Mouse (Mus musculus) MEL (cell line): ENCODE data around the gene Rab14. TPM values are rescaled to one million over a fixed set of nuclear protein-coding genes. Genes with fewer than 3 reads are reported as not detected.

ENCODE experiments used
- DNase-seq: peaks from one replicate; pipeline ENCODE4 v3.0.0; 2011; ENCODE audit warnings: low read depth, low spot score
- H3K27ac ChIP-seq: 2 replicates; pipeline ENCODE4 v1.5.1; 2012; ENCODE audit warnings: low read depth, mild to moderate bottlenecking, control low read depth, low read length, moderate library complexity; ENCODE audit not compliant: control insufficient read depth
- H3K27me3 ChIP-seq, 2 experiments: fragments of 150-350 bp in 1 of 2; sonication (generic) in 1 of 2; 2 replicates each; pipeline ENCODE4 v1.6.1; 2012; ENCODE audit warnings: low read length in 2 of 2, mild to moderate bottlenecking in 2 of 2, improper control_type of control experiment in 1 of 2, moderate library complexity in 1 of 2; ENCODE audit not compliant: insufficient read depth in 2 of 2, control insufficient read depth in 1 of 2
- H3K36me3 ChIP-seq, 2 experiments: 2 replicates each; pipeline ENCODE4 v1.6.1; 2012 to 2014; ENCODE audit warnings: low read length in 2 of 2, improper control_type of control experiment in 1 of 2, inconsistent platforms in 1 of 2, mild to moderate bottlenecking in 1 of 2; ENCODE audit not compliant: insufficient read depth in 2 of 2, control insufficient read depth in 1 of 2
- H3K4me1 ChIP-seq, 2 experiments: fragments of 150-350 bp in 1 of 2; sonication (generic) in 1 of 2; 2 replicates each; pipeline ENCODE4 v1.6.1; 2012; ENCODE audit warnings: low read length in 2 of 2, improper control_type of control experiment in 1 of 2, mild to moderate bottlenecking in 1 of 2; ENCODE audit not compliant: insufficient read depth in 2 of 2, control insufficient read depth in 1 of 2
- H3K4me3 ChIP-seq, 2 experiments: fragments of 150-350 bp in 1 of 2; sonication (generic) in 1 of 2; 2 replicates each; pipeline ENCODE4 v1.5.1; 2012; ENCODE audit warnings: low read depth in 2 of 2, low read length in 2 of 2, mild to moderate bottlenecking in 2 of 2, moderate library complexity in 2 of 2, control low read depth in 1 of 2, improper control_type of control experiment in 1 of 2; ENCODE audit not compliant: control insufficient read depth in 1 of 2, insufficient read depth in 1 of 2
- H3K79me2 ChIP-seq: 2 replicates; pipeline ENCODE4 v1.6.1; 2012; ENCODE audit warnings: mild to moderate bottlenecking, low read length, moderate library complexity; ENCODE audit not compliant: control insufficient read depth, poor library complexity, insufficient read depth
- H3K9ac ChIP-seq: 2 replicates; pipeline ENCODE4 v1.6.1; 2012; ENCODE audit warnings: low read depth, mild to moderate bottlenecking, control low read depth, low read length, moderate library complexity; ENCODE audit not compliant: control insufficient read depth, poor library complexity, severe bottlenecking
- H3K9me3 ChIP-seq: fragments of 150-350 bp; sonication (generic); replicated peaks from 2 replicates; pipeline ENCODE4 v1.6.1; 2012; ENCODE audit warnings: mild to moderate bottlenecking, low read length, improper control_type of control experiment, moderate library complexity; ENCODE audit not compliant: insufficient read depth
- BHLHE40 ChIP-seq: IDR thresholded peaks from 2 replicates; pipeline ENCODE4 v1.6.1; 2012; ENCODE audit warnings: low read depth, mild to moderate bottlenecking, inconsistent platforms, low read length, improper control_type of control experiment, borderline replicate concordance
- CTCF ChIP-seq, 3 experiments: IDR thresholded peaks in 2 of 3; conservative IDR thresholded peaks in 1 of 3; 2 replicates each; pipeline ENCODE4 v1.5.1; 2011 to 2012; ENCODE audit warnings: low read length in 3 of 3, low read depth in 2 of 3, mild to moderate bottlenecking in 2 of 3, improper control_type of control experiment in 1 of 3, inconsistent platforms in 1 of 3, mixed read lengths in 1 of 3, moderate library complexity in 1 of 3; ENCODE audit not compliant: control insufficient read depth in 1 of 3, insufficient read depth in 1 of 3, poor library complexity in 1 of 3, severe bottlenecking in 1 of 3
- E2F4 ChIP-seq: IDR thresholded peaks from 2 replicates; pipeline ENCODE4 v1.6.1; 2011; ENCODE audit warnings: low read depth, low read length, improper control_type of control experiment, borderline replicate concordance
- ELF1 ChIP-seq: IDR thresholded peaks from 2 replicates; pipeline ENCODE4 v1.6.1; 2014; ENCODE audit warnings: low read depth, mild to moderate bottlenecking, inconsistent platforms, low read length, improper control_type of control experiment, moderate library complexity
- HCFC1 ChIP-seq: IDR thresholded peaks from 2 replicates; pipeline ENCODE4 v1.6.1; 2012; ENCODE audit warnings: low read depth, mild to moderate bottlenecking, inconsistent platforms, low read length, improper control_type of control experiment, moderate library complexity
- KAT2A ChIP-seq: conservative IDR thresholded peaks from 2 replicates; pipeline ENCODE4 v1.6.1; 2012; ENCODE audit warnings: low read depth, low read length, improper control_type of control experiment, inconsistent platforms
- MAFK ChIP-seq: IDR thresholded peaks from 2 replicates; pipeline ENCODE4 v1.6.1; 2011; ENCODE audit warnings: low read depth, mild to moderate bottlenecking, low read length, improper control_type of control experiment, borderline replicate concordance
- MAZ ChIP-seq: IDR thresholded peaks from 2 replicates; pipeline ENCODE4 v1.6.1; 2012; ENCODE audit warnings: low read depth, mild to moderate bottlenecking, inconsistent platforms, low read length, improper control_type of control experiment
- MEF2A ChIP-seq: IDR thresholded peaks from 2 replicates; pipeline ENCODE4 v1.6.1; 2014; ENCODE audit warnings: low read depth, mild to moderate bottlenecking, inconsistent platforms, low read length, improper control_type of control experiment; ENCODE audit not compliant: poor library complexity, insufficient replicate concordance, severe bottlenecking; ENCODE audit errors: extremely low read depth
- MXI1 ChIP-seq: IDR thresholded peaks from 2 replicates; pipeline ENCODE4 v1.6.1; 2011; ENCODE audit warnings: mild to moderate bottlenecking, low read depth, low read length, improper control_type of control experiment
- MYB ChIP-seq: IDR thresholded peaks from 2 replicates; pipeline ENCODE4 v1.6.1; 2011; ENCODE audit warnings: mild to moderate bottlenecking, low read depth, low read length, improper control_type of control experiment
- MYC ChIP-seq: IDR thresholded peaks from 2 replicates; pipeline ENCODE4 v1.6.1; 2011; ENCODE audit warnings: low read depth, mild to moderate bottlenecking, low read length, improper control_type of control experiment, moderate library complexity
- NRF1 ChIP-seq: IDR thresholded peaks from 2 replicates; pipeline ENCODE4 v1.6.1; 2014; ENCODE audit warnings: low read depth, mild to moderate bottlenecking, inconsistent platforms, low read length, improper control_type of control experiment, moderate library complexity; ENCODE audit not compliant: poor library complexity, insufficient read depth, severe bottlenecking
- SIN3A ChIP-seq: IDR thresholded peaks from 2 replicates; pipeline ENCODE4 v1.6.1; 2012; ENCODE audit warnings: low read length, improper control_type of control experiment, inconsistent platforms
- SMC3 ChIP-seq: IDR thresholded peaks from 2 replicates; pipeline ENCODE4 v1.6.1; 2011; ENCODE audit warnings: low read depth, low read length, improper control_type of control experiment
- TAL1 ChIP-seq: IDR thresholded peaks from 2 replicates; pipeline ENCODE4 v1.6.1; 2012; ENCODE audit warnings: mild to moderate bottlenecking, inconsistent platforms, low read length, moderate library complexity, mixed read lengths
- TBP ChIP-seq: IDR thresholded peaks from 2 replicates; pipeline ENCODE4 v1.8.0; 2011; ENCODE audit warnings: low read depth, low read length, improper control_type of control experiment
- USF1 ChIP-seq: IDR thresholded peaks from 2 replicates; pipeline ENCODE4 v1.6.1; 2014; ENCODE audit warnings: low read depth, mild to moderate bottlenecking, inconsistent platforms, low read length, improper control_type of control experiment, moderate library complexity
- USF2 ChIP-seq, 2 experiments: IDR thresholded peaks; 2 replicates each; pipeline ENCODE4 v1.6.1; 2011 to 2012; ENCODE audit warnings: improper control_type of control experiment in 2 of 2, low read length in 2 of 2, borderline replicate concordance in 1 of 2, inconsistent platforms in 1 of 2, low read depth in 1 of 2, mild to moderate bottlenecking in 1 of 2; ENCODE audit not compliant: insufficient read depth in 1 of 2
- ZKSCAN1 ChIP-seq: IDR thresholded peaks from 2 replicates; pipeline ENCODE4 v1.6.1; 2012; ENCODE audit warnings: low read depth, mild to moderate bottlenecking, inconsistent platforms, low read length, improper control_type of control experiment, moderate library complexity
- ZMIZ1 ChIP-seq: IDR thresholded peaks from 2 replicates; pipeline ENCODE4 v1.6.1; 2012; ENCODE audit warnings: low read depth, mild to moderate bottlenecking, inconsistent platforms, low read length, improper control_type of control experiment, moderate library complexity
- polyA plus RNA-seq, 2 experiments: library from polyadenylated mRNA; stranded (reverse) in 1 of 2; unstranded in 1 of 2; fragments of >175 nt in 1 of 2; fragments of >200 nt in 1 of 2; gene quantifications; 2 replicates each; pipeline versions ENCODE4 v1.2.1 to v1.2.4; 2012; ENCODE audit warnings: low replicate concordance in 2 of 2, low read depth in 1 of 2; ENCODE audit not compliant: insufficient read length in 2 of 2, insufficient read depth in 1 of 2, missing spikeins in 1 of 2
- total RNA-seq: library from RNA; depleted of rRNA; stranded (reverse); fragments of 300-350 nt; gene quantifications from 2 replicates; pipeline ENCODE4 v1.2.3, GENCODE M21; 2012

The Rab14 gene
- total and polyA plus RNA-seq, 3 experiments = 28.1 to 81.6 (median 78.1) TPM

- no peaks in the 10 kb centered on the region for H3K9me3 ChIP-seq
- H3K4me3 ChIP-seq = no peak overlapping the region
- no peak overlapping the region for H3K27ac ChIP-seq
- H3K27me3 ChIP-seq = no peaks in the 10 kb centered on the region
- no peak for TF ChIP-seq SIN3A
- TF ChIP-seq MAZ = no peak
- TF ChIP-seq HCFC1 = no peak
- TF ChIP-seq MAFK = no peak
- TF ChIP-seq TAL1 = no peak
- TF ChIP-seq MXI1 = no peak
- no peak for TF ChIP-seq NRF1
- no peak for TF ChIP-seq E2F4
- no peak for TF ChIP-seq USF1
- TF ChIP-seq SMC3 = no peak
- TF ChIP-seq ELF1 = no peak
- no peak for TF ChIP-seq KAT2A
- TF ChIP-seq ZMIZ1 = no peak
- TF ChIP-seq MYB = no peak
- no peak for DNase-seq
- H3K9ac ChIP-seq = no peak overlapping the region
- H3K4me1 ChIP-seq = 0 out of 4 replicates have a peak, but pooled peaks cover 0 to 4% of the 10 kb centered on the region in 2 experiments
- H3K79me2 ChIP-seq = no peaks in the 10 kb centered on the region
- peaks cover 0 to 4% of the 10 kb centered on the region in 2 experiments; a peak in 2 of 4 replicates for H3K36me3 ChIP-seq
Observed at GRCm38 (mm10) chr2:35173666-35174065, 27.3 kb downstream of the Rab14 start.

GRCm38 (mm10) chr2:35172246-35172645, 28.7 kb downstream of the Rab14 start:
- Histone ChIP-seq H3K9ac (no peak overlapping the region), H3K4me1 (0 out of 4 replicates have a peak, but pooled peaks cover 0 to 4% of the 10 kb centered on the region in 2 experiments), H3K27ac (no peak overlapping the region), H3K9me3 (no peaks in the 10 kb centered on the region), H3K79me2 (no peaks in the 10 kb centered on the region), H3K36me3 (peaks cover 0 to 5% of the 10 kb centered on the region in 2 experiments; a peak in 2 of 4 replicates), H3K4me3 (no peak overlapping the region), H3K27me3 (no peaks in the 10 kb centered on the region)
- no peak for TF ChIP-seq CTCF (IDR thresholded peaks at IDR 0.05 in 2 of 3, conservative IDR thresholded peaks at IDR 0.05 in 1 of 3; ENCODE audit: control insufficient read depth in 1 of 3, insufficient read depth in 1 of 3, low read depth in 2 of 3, low read length in 3 of 3, poor library complexity in 1 of 3, severe bottlenecking in 1 of 3)
- TF ChIP-seq USF2 (IDR thresholded peaks at IDR 0.05; ENCODE audit: borderline replicate concordance in 1 of 2, insufficient read depth in 1 of 2, low read depth in 1 of 2, low read length in 2 of 2) = no peak
- no peak for TF ChIP-seq MYC
- TF ChIP-seq BHLHE40 = no peak
- TF ChIP-seq TBP = no peak
- no peak for TF ChIP-seq HCFC1
- no peak for TF ChIP-seq ZKSCAN1
- no peak for TF ChIP-seq TAL1
- no peak for TF ChIP-seq ELF1
- no peak for TF ChIP-seq MEF2A
- no peak for DNase-seq
